Mouse (Mus musculus): ENCODE measurements at regions not wholly inside any gene's neighbourhood (a gene's known extent, or its start where the extent isn't known, plus 50 kb on each side); places are given as distances from the start of the nearest gene placed in this dataset.

DNA sequence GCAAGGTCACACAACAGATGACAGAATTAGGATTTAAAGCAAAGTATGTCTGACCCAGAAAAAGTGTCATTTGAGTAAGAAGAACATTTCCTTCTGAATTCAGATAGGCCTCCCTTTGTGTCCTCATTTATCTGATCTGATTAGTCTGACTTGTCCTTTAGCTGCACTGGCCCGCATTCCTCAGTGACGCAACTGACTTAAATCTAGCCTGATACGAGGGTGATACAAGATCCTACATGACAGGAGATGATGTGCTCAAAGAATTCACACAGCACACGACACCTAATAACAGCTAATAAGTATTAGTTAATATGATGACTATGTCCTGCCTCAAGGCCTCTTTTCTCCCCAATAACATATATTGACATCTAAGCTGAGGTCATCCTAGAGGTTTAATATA is 192.8 kb downstream of the Nuf2 start:
- no peak overlapping the region for H3K4me3 ChIP-seq (ENCODE audit: low read depth, low read length)
- no peaks in the 10 kb centered on the region for H3K9me3 ChIP-seq (ENCODE audit: low read depth, low read length)
- H3K36me3 ChIP-seq (ENCODE audit: insufficient read depth), result no peaks in the 10 kb centered on the region
- no peak overlapping the region for H3K9ac ChIP-seq
- H3K4me1 ChIP-seq (ENCODE audit: insufficient read depth), result no peaks in the 10 kb centered on the region
- H3K4me2 ChIP-seq, result no peak overlapping the region
- DNase-seq, result peak; percentile 73
- peak; percentile 78 for ATAC-seq (ENCODE audit: insufficient read depth)
- no peak overlapping the region for H3K27ac ChIP-seq (ENCODE audit: low read depth)
- WGBS, result 20% methylated on average over 4 of the region's 4 CpGs
- no peaks in the 10 kb centered on the region for H3K27me3 ChIP-seq (ENCODE audit: insufficient read depth, low read length)
- TF ChIP-seq CTCF (IDR thresholded peaks at IDR 0.05; ENCODE audit: low read depth), result no peak

DNA sequence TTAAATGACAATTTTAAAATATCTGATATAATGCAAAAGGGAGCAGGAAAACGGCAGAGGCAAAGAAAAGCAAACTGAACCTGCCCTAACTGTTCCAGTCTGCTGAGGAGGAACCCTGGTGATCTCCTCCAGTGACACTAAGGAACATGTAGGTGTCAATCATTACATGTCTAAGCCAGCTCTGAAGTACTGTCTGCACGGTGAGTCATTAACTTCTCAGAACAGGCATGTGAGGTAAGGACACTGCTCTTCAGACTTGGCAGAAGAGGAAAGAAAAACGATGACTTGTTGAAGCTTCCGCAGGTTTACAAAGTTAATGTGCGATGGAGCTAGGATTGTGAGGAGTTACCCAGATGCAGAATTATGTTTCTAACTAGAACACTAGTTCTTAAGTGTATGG is 199.1 kb downstream of the Nuf2 start:
- Histone ChIP-seq H3K4me3 (ENCODE audit: low read depth, low read length) (no peak overlapping the region), H3K9ac (no peak overlapping the region), H3K27me3 (ENCODE audit: insufficient read depth, low read length) (no peaks in the 10 kb centered on the region), H3K27ac (ENCODE audit: low read depth) (no peak overlapping the region), H3K4me2 (no peak overlapping the region), H3K4me1 (ENCODE audit: insufficient read depth) (no peaks in the 10 kb centered on the region), H3K36me3 (ENCODE audit: insufficient read depth) (no peaks in the 10 kb centered on the region), H3K9me3 (ENCODE audit: low read depth, low read length) (no peaks in the 10 kb centered on the region)
- DNase-seq (no peak), ATAC-seq (ENCODE audit: insufficient read depth) (no peak)
- WGBS, result 80% methylated on average over 5 of the region's 5 CpGs
- no peak for TF ChIP-seq CTCF (IDR thresholded peaks at IDR 0.05; ENCODE audit: low read depth)

DNA sequence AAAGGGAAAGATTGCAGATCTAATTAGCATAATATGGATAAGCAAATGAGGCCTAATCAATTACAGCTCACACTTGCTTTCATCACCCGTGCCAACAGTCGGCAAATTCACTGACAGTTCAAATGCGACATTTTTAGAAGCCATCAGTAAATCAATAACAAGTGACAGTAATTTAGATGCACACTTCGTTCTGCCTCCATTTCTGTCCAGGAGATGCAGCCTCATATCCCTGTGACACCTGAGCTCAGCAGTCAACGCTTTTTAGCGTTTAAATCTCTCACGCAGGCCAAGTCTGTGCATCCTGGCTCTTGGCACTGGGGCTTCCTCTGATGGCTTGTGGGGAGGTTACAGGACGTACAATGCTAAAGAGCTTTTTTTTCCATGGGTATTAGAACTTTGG is 218.0 kb downstream of the Nuf2 start:
- no peaks in the 10 kb centered on the region for H3K4me1 ChIP-seq (ENCODE audit: insufficient read depth)
- no peak for ATAC-seq (ENCODE audit: insufficient read depth)
- no peaks in the 10 kb centered on the region for H3K9me3 ChIP-seq (ENCODE audit: low read depth, low read length)
- H3K36me3 ChIP-seq (ENCODE audit: insufficient read depth), result no peaks in the 10 kb centered on the region
- H3K4me3 ChIP-seq (ENCODE audit: low read depth, low read length), result no peak overlapping the region
- no peak for DNase-seq
- no peak overlapping the region for H3K4me2 ChIP-seq
- no peak overlapping the region for H3K9ac ChIP-seq
- H3K27ac ChIP-seq (ENCODE audit: low read depth), result no peak overlapping the region
- no peak for TF ChIP-seq CTCF (IDR thresholded peaks at IDR 0.05; ENCODE audit: low read depth)
- WGBS, result 77% methylated on average over 8 of the region's 8 CpGs
- H3K27me3 ChIP-seq (ENCODE audit: insufficient read depth, low read length), result no peaks in the 10 kb centered on the region

DNA sequence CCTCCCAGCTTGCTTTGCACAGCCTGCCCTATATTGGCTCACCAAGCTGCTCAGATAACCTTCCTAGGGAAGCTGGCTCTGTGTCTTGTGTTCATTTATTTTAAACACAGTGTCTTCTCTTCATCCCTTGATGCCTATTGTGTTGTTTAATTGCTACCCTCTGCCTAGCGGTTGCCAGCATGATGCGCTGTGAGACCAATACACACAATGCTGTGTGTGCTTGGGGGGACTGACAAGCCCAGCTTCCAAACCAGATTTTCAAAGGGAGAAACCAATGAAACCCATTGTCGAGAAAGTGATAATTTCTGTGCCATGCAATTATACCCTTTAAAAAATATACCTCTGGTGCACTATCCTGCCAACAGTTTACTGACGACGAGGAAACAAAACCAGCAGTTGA is 247.8 kb downstream of the Nuf2 start:
- Histone ChIP-seq H3K4me2 (no peak overlapping the region), H3K36me3 (ENCODE audit: insufficient read depth) (no peaks in the 10 kb centered on the region), H3K4me3 (ENCODE audit: low read depth, low read length) (no peak overlapping the region), H3K9ac (no peak overlapping the region), H3K4me1 (ENCODE audit: insufficient read depth) (no peaks in the 10 kb centered on the region), H3K27me3 (ENCODE audit: insufficient read depth, low read length) (no peaks in the 10 kb centered on the region), H3K9me3 (ENCODE audit: low read depth, low read length) (no peaks in the 10 kb centered on the region), H3K27ac (ENCODE audit: low read depth) (no peak overlapping the region)
- TF ChIP-seq CTCF (IDR thresholded peaks at IDR 0.05; ENCODE audit: low read depth), result no peak
- no peak for ATAC-seq (ENCODE audit: insufficient read depth)
- 94% methylated on average over 5 of the region's 5 CpGs for WGBS
- DNase-seq, result no peak

DNA sequence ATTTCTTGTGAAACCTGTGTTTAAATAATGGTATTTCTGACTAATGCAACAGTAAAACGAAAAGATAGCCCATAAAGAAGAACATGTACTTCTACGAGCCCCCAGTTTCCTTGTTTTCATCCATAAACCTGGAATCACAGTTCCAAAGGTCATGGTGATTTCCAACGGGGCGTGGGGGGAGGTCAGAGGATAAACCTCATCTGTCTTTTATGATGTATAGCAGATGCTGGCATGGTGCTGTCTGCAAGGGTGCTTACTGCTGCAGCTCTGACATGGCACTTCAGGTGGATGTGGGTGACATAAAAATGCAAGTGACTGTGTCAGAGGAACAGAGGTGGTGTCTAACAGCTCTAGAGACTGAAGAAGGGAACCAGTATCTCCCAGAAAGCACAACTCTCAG is 260.5 kb downstream of the Nuf2 start:
- DNase-seq (no peak), ATAC-seq (ENCODE audit: insufficient read depth) (no peak)
- no peak overlapping the region for H3K4me2 ChIP-seq
- WGBS, result 65% methylated on average over 4 of the region's 4 CpGs
- no peaks in the 10 kb centered on the region for H3K36me3 ChIP-seq (ENCODE audit: insufficient read depth)
- H3K4me3 ChIP-seq (ENCODE audit: low read depth, low read length), result no peak overlapping the region
- H3K27me3 ChIP-seq (ENCODE audit: insufficient read depth, low read length), result no peaks in the 10 kb centered on the region
- no peaks in the 10 kb centered on the region for H3K9me3 ChIP-seq (ENCODE audit: low read depth, low read length)
- no peak overlapping the region for H3K9ac ChIP-seq
- H3K4me1 ChIP-seq (ENCODE audit: insufficient read depth), result no peaks in the 10 kb centered on the region
- no peak overlapping the region for H3K27ac ChIP-seq (ENCODE audit: low read depth)
- TF ChIP-seq CTCF (IDR thresholded peaks at IDR 0.05; ENCODE audit: low read depth), result no peak

DNA sequence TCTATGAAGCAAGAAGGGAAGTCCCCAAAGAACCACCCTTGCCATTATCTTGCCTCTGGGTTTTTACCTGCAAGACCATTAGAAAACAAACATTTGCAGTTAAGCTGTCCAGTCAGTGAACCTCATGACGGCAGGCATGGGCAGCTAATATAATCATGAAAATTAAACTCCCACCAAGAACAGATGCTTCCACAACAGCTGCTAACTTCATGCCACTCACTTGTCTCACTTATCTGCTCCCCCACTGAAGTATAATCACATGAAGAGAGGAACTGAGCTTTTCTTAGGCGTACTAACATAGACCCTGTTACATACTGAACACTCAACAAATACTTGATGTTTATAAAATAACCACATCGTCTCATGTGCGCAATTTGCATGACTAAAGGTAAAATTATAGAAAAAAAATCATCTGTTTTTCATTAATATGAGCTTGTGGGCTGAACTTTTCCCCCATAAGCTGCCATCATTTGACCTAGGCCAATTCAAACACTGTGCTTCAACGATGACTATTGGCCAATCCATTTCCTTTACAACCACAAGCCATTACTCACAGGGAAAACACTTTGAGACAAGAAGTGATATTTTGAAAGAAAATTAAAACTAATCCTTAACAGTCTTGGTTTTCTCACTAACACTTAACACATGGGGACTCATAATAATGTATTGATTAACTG is 267.1 kb downstream of the Nuf2 start:
- Histone ChIP-seq H3K4me3 (ENCODE audit: low read depth, low read length) (no peak overlapping the region), H3K27ac (ENCODE audit: low read depth) (no peak overlapping the region), H3K9me3 (ENCODE audit: low read depth, low read length) (no peaks in the 10 kb centered on the region), H3K9ac (no peak overlapping the region), H3K36me3 (ENCODE audit: insufficient read depth) (no peaks in the 10 kb centered on the region), H3K27me3 (ENCODE audit: insufficient read depth, low read length) (no peaks in the 10 kb centered on the region), H3K4me1 (ENCODE audit: insufficient read depth) (no peaks in the 10 kb centered on the region), H3K4me2 (no peak overlapping the region)
- no peak for DNase-seq
- TF ChIP-seq CTCF (IDR thresholded peaks at IDR 0.05; ENCODE audit: low read depth), result no peak
- WGBS, result 69% methylated on average over 5 of the region's 5 CpGs
- no peak for ATAC-seq (ENCODE audit: insufficient read depth)

DNA sequence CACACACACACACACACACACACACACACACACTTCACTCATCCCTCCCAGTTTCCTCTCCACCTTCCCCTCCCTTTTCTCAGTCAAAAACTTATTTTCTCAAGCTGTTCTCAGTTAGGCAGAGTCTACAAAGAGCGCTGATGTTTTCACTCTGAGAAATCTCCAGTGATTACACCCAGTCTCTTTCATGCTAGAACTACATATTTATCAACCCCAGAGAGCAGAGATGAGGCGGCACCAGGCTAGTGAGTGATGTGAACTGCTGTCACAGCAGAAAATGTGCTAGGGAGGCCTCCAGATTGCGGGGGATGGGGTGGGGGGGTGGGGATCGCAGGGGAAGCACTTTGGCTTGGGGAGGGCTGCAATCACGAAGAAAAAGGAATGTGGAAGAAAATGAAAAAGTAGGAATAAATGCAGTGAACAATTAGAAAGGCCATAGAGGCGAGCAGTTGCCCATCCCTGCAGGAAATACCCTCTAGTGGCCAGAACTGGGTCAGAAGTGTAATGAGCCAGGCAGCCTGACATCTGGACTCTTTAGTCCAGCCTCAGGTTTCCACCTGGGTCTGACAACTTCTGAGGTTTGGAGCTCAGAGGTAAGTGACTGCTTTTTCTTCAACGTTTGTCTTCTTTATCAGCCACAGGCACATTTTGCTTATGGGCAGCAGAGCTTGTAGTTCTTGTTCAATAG is 276.9 kb downstream of the Nuf2 start:
- Histone ChIP-seq H3K9me3 (ENCODE audit: low read depth, low read length) (no peaks in the 10 kb centered on the region), H3K4me1 (ENCODE audit: insufficient read depth) (no peaks in the 10 kb centered on the region), H3K36me3 (ENCODE audit: insufficient read depth) (no peaks in the 10 kb centered on the region), H3K4me2 (no peak overlapping the region), H3K27ac (ENCODE audit: low read depth) (0 out of 2 replicates have a peak overlapping the region, but pooled peaks have one; percentile 2), H3K4me3 (ENCODE audit: low read depth, low read length) (no peak overlapping the region), H3K9ac (no peak overlapping the region), H3K27me3 (ENCODE audit: insufficient read depth, low read length) (no peaks in the 10 kb centered on the region)
- DNase-seq (peak; percentile 38), ATAC-seq (ENCODE audit: insufficient read depth) (peak; percentile 73; the same call in 1 of the 2 replicates)
- peak; percentile 54 for TF ChIP-seq CTCF (IDR thresholded peaks at IDR 0.05; ENCODE audit: low read depth)
- WGBS, result 19% methylated on average over 7 of the region's 7 CpGs

Measured in lung, embryonic 14.5 days (tissue).